Mouse (Mus musculus) gastrocnemius, postnatal 36 days (tissue): Measurements from ENCODE around the gene Olfr279. TPM values are rescaled to one million over a fixed set of nuclear protein-coding genes. Genes with fewer than 3 reads are reported as not detected.
A peak's percentile ranks its signal among the peaks of the same experiment; 100 is the strongest.
"Not testable (repeated sequence)": the region's sequence is repeated elsewhere in the genome, so short reads cannot be mapped to it uniquely, and the experiment has no call there.

Experiments
- DNase-seq, 2 experiments: peaks; one replicate each; pipeline ENCODE4 v3.0.0; 2022
- intact Hi-C: fragments of 180-260 bp; cut with DNase I; formaldehyde crosslinking; loops from one replicate; pipeline ENCODE4 v1.15.1; 2025
- total RNA-seq, 2 experiments: library from RNA; stranded (reverse); gene quantifications; 2 replicates each; pipeline ENCODE4 v1.2.3; 2021

Olfr279 gene
- total RNA-seq, 2 experiments from 2014 or later = not detected

- DNase-seq = peak; percentile 71 to 74
- intact Hi-C loops = loop anchor here (5.0 kb wide), 2 partner anchors 57 to 107 kb away; no protein-coding TSS in a partner anchor
These were observed 18.5 kb downstream of the Olfr279 start for GRCm38 (mm10) chr15:98510438-98511385.

- no peak for DNase-seq
- intact Hi-C loops = loop anchor here (5.0 kb wide), 2 partner anchors 56 to 106 kb away; no protein-coding TSS in a partner anchor
These were observed 19.3 kb downstream of the Olfr279 start for GRCm38 (mm10) chr15:98511386-98511928.

GRCm38 (mm10) chr15:98512232-98512631, 20.0 kb downstream of the Olfr279 start:
- intact Hi-C loops = loop anchor here (5.0 kb wide), 2 partner anchors 55 to 105 kb away; no protein-coding TSS in a partner anchor
- DNase-seq = no peak

- peak; percentile 29 to 43 for DNase-seq
- intact Hi-C loops = loop anchor here (5.0 kb wide), 2 partner anchors 54 to 104 kb away; no protein-coding TSS in a partner anchor
These were observed 20.7 kb downstream of the Olfr279 start for GRCm38 (mm10) chr15:98512799-98513321.

GRCm38 (mm10) chr15:98513676-98514075, 21.5 kb downstream of the Olfr279 start:
- not testable (repeated sequence) for DNase-seq
- intact Hi-C loops = loop anchor here (5.0 kb wide), 2 partner anchors 54 to 104 kb away; no protein-coding TSS in a partner anchor

- intact Hi-C loops = loop anchor here (5.0 kb wide), 2 partner anchors 53 to 103 kb away; no protein-coding TSS in a partner anchor
These were observed 21.9 kb downstream of the Olfr279 start for GRCm38 (mm10) chr15:98514146-98514545.

GRCm38 (mm10) chr15:98514845-98515244, 22.6 kb downstream of the Olfr279 start:
- DNase-seq = not testable (repeated sequence)
- intact Hi-C loops = loop anchor here (5.0 kb wide), 2 partner anchors 52 to 102 kb away; no protein-coding TSS in a partner anchor

More at GRCm38 (mm10) chr15:98514146-98514545, 21.9 kb downstream of the Olfr279 start:
- no peak for DNase-seq

GRCm38 (mm10) chr15:98517380-98518355, 25.5 kb downstream of the Olfr279 start:
- intact Hi-C loops = no loop called here
- peak in 1 of 2 experiments; percentile 52 for DNase-seq

GRCm38 (mm10) chr15:98521245-98521644, 29.0 kb downstream of the Olfr279 start:
- intact Hi-C loops = no loop called here
- DNase-seq = no peak

- no peak for DNase-seq
- intact Hi-C loops = no loop called here
These were observed 33.9 kb downstream of the Olfr279 start for GRCm38 (mm10) chr15:98526057-98526456.

GRCm38 (mm10) chr15:98527056-98527771, 35.0 kb downstream of the Olfr279 start:
- no peak for DNase-seq
- intact Hi-C loops = no loop called here

- intact Hi-C loops = no loop called here
- no peak for DNase-seq
These were observed 35.9 kb downstream of the Olfr279 start for GRCm38 (mm10) chr15:98528066-98528563.

- intact Hi-C loops = loop anchor here (5.0 kb wide), 1 partner anchor 35 kb away; no protein-coding TSS in a partner anchor
- no peak for DNase-seq
These were observed 40.1 kb downstream of the Olfr279 start for GRCm38 (mm10) chr15:98532281-98532680.

- no peak for DNase-seq
- intact Hi-C loops = loop anchor here (5.0 kb wide), 1 partner anchor 34 kb away; no protein-coding TSS in a partner anchor
These were observed 40.9 kb downstream of the Olfr279 start for GRCm38 (mm10) chr15:98533035-98533531.

GRCm38 (mm10) chr15:98533881-98534627, 41.9 kb downstream of the Olfr279 start, which contains the start of gene Kansl2:
Kansl2 (minus strand) TSS chr15:98534264.
- DNase-seq = peak; percentile 96
- intact Hi-C loops = loop anchor here (5.0 kb wide), 1 partner anchor 33 kb away; no protein-coding TSS in a partner anchor

- no peak for DNase-seq
- intact Hi-C loops = no loop called here
These were observed 43.7 kb downstream of the Olfr279 start for GRCm38 (mm10) chr15:98535921-98536320.

GRCm38 (mm10) chr15:98536828-98537510, 44.8 kb downstream of the Olfr279 start:
- intact Hi-C loops = no loop called here
- no peak for DNase-seq
